22 mouse cellular contexts compared by ENCODE assay signal in the genomic region with DNA sequence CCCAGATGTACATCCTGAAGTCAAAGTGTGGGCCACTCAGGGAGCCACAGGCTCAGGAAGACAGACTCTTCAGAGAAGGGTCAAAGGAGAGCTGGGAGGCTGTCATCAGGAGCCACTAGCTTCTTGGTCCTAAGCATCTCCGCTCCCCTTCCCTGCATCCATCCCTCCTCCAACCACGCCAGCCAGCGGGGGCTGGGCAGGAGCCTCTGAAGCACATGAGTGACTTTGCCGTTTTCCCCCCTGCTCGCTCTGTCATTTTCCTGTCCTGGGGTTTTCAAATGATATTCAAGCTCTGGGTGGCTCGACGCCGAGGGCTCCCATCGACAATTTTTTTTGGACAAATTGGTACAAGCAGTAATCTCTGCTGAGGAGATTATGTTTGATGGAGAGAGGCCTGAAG. TPM values are rescaled to one million over a fixed set of nuclear protein-coding genes. Genes with fewer than 3 reads are reported as not detected.
A peak's percentile ranks its signal among the peaks of the same experiment; 100 is the strongest.
DNase-seq lines count a peak whose midpoint lies in the region; ATAC-seq and TF ChIP-seq lines count a peak whose summit lies in the region.
"Had no signal": no experiment of that assay in that cellular context is flagged by ENCODE, and none has a peak within 500 bp of the region (broad histone marks: within the 10 kb centered on the region; RNA-seq: fewer than 3 reads in every experiment).

No protein-coding gene starts in this region.

- H3K4me3 ChIP-seq in heart, adult 2 months, result no peak overlapping the region
- H3K4me3 ChIP-seq in hindbrain, embryonic 16.5 days (ENCODE audit: low read length), result no peak overlapping the region
- H3K4me3 ChIP-seq in hindbrain, embryonic 12.5 days, result no peak overlapping the region
- no peak overlapping the region for H3K4me3 ChIP-seq in hindbrain, postnatal 0 days (ENCODE audit: low read length)
- H3K4me3 ChIP-seq: embryonic facial prominence, embryonic 12.5 days; embryonic facial prominence, embryonic 15.5 days; forebrain, embryonic 13.5 days; heart, embryonic 12.5 days; heart, embryonic 15.5 days; hindbrain, embryonic 15.5 days had no signal

- no peaks in the 10 kb centered on the region for H3K36me3 ChIP-seq in heart, adult 2 months (ENCODE audit: control insufficient read depth, insufficient read depth, low read length)
- H3K36me3 ChIP-seq in hindbrain, embryonic 16.5 days (ENCODE audit: control insufficient read depth, insufficient read depth, low read length), result no peaks in the 10 kb centered on the region
- no peaks in the 10 kb centered on the region for H3K36me3 ChIP-seq in hindbrain, embryonic 12.5 days
- no peaks in the 10 kb centered on the region for H3K36me3 ChIP-seq in hindbrain, postnatal 0 days (ENCODE audit: insufficient read depth, low read length)
- H3K36me3 ChIP-seq: embryonic facial prominence, embryonic 12.5 days; embryonic facial prominence, embryonic 15.5 days; G1E; hindbrain, embryonic 15.5 days had no signal

- H3K9me3 ChIP-seq in hindbrain, embryonic 16.5 days (ENCODE audit: control insufficient read depth, low read length), result no peaks in the 10 kb centered on the region
- H3K9me3 ChIP-seq in hindbrain, embryonic 12.5 days (replicated peaks), result no peaks in the 10 kb centered on the region
- H3K9me3 ChIP-seq in hindbrain, postnatal 0 days (ENCODE audit: low read length), result no peaks in the 10 kb centered on the region
- H3K9me3 ChIP-seq: embryonic facial prominence, embryonic 12.5 days; embryonic facial prominence, embryonic 15.5 days; forebrain, embryonic 13.5 days; G1E; heart, embryonic 15.5 days; hindbrain, embryonic 15.5 days had no signal

- ATAC-seq in hindbrain, embryonic 16.5 days, result no peak
- no peak for ATAC-seq in hindbrain, embryonic 12.5 days (ENCODE audit: low FRiP score)
- ATAC-seq in hindbrain, postnatal 0 days, result no peak
- ATAC-seq: forebrain, embryonic 13.5 days; forebrain, embryonic 16.5 days; inflammation-experienced regulatory T-cells, adult 6 months; intestine, embryonic 16.5 days; Patski had no signal

- WGBS in heart, adult 2 months, result 91% methylated on average over 9 of the region's 9 CpGs
- 59% methylated on average over 9 of the region's 9 CpGs for WGBS in hindbrain, embryonic 16.5 days
- 75% methylated on average over 9 of the region's 9 CpGs for WGBS in hindbrain, embryonic 12.5 days
- WGBS in hindbrain, postnatal 0 days, result 64% methylated on average over 9 of the region's 9 CpGs

- H3K27ac ChIP-seq in heart, adult 2 months, result peak overlapping the region; percentile 70
- H3K27ac ChIP-seq in hindbrain, embryonic 16.5 days (ENCODE audit: low read depth, low read length), result no peak overlapping the region
- H3K27ac ChIP-seq in hindbrain, embryonic 12.5 days, result no peak overlapping the region
- 0 out of 2 replicates have a peak overlapping the region, but pooled peaks have one; percentile 15 for H3K27ac ChIP-seq in hindbrain, postnatal 0 days
- H3K27ac ChIP-seq: embryonic facial prominence, embryonic 12.5 days; embryonic facial prominence, embryonic 15.5 days; forebrain, embryonic 13.5 days; heart, embryonic 15.5 days; hindbrain, embryonic 15.5 days had no signal

- no peaks in the 10 kb centered on the region for H3K27me3 ChIP-seq in heart, adult 2 months (ENCODE audit: control insufficient read depth, insufficient read depth, low read length)
- H3K27me3 ChIP-seq in hindbrain, embryonic 16.5 days (replicated peaks; ENCODE audit: control insufficient read depth, insufficient read depth, low read length), result no peaks in the 10 kb centered on the region
- no peaks in the 10 kb centered on the region for H3K27me3 ChIP-seq in hindbrain, embryonic 12.5 days
- H3K27me3 ChIP-seq in hindbrain, postnatal 0 days (ENCODE audit: insufficient read depth, low read length), result no peaks in the 10 kb centered on the region
- H3K27me3 ChIP-seq: CH12.LX; embryonic facial prominence, embryonic 12.5 days; forebrain, embryonic 13.5 days; heart, embryonic 12.5 days; heart, embryonic 15.5 days; hindbrain, embryonic 15.5 days; Patski had no signal

- no peak for TF ChIP-seq POLR2A in heart, adult 2 months (IDR thresholded peaks at IDR 0.05; ENCODE audit: insufficient read depth, low read depth, low read length)

- H3K4me1 ChIP-seq in heart, adult 2 months (ENCODE audit: control insufficient read depth, insufficient read depth, low read length), result peaks cover 8% of the 10 kb centered on the region
- peaks cover 22% of the 10 kb centered on the region for H3K4me1 ChIP-seq in hindbrain, embryonic 16.5 days (ENCODE audit: control insufficient read depth, insufficient read depth, low read depth, low read length)
- H3K4me1 ChIP-seq in hindbrain, embryonic 12.5 days, result peaks cover 8% of the 10 kb centered on the region
- peaks cover 14% of the 10 kb centered on the region for H3K4me1 ChIP-seq in hindbrain, postnatal 0 days (ENCODE audit: insufficient read depth, low read length)

- intact Hi-C loops in heart, adult 2 months (cut with DNase I), result loop anchor here (2.0 to 5.0 kb wide), 2 partner anchors 37 to 93 kb away; no protein-coding TSS in a partner anchor

- no peak overlapping the region for H3K4me2 ChIP-seq in hindbrain, embryonic 16.5 days (ENCODE audit: low read length)
- H3K4me2 ChIP-seq in hindbrain, embryonic 12.5 days (replicated peaks), result no peak overlapping the region
- H3K4me2 ChIP-seq in hindbrain, postnatal 0 days (ENCODE audit: low read depth, low read length), result no peak overlapping the region
- H3K4me2 ChIP-seq: embryonic facial prominence, embryonic 12.5 days; embryonic facial prominence, embryonic 15.5 days; forebrain, embryonic 13.5 days; heart, embryonic 12.5 days; heart, embryonic 15.5 days; hindbrain, embryonic 15.5 days had no signal

- no peak for TF ChIP-seq EP300 in heart, adult 2 months (IDR thresholded peaks at IDR 0.05; ENCODE audit: insufficient read depth, low read depth, low read length)

- no peak overlapping the region for H3K9ac ChIP-seq in heart, adult 2 months (ENCODE audit: low read depth, low read length)
- H3K9ac ChIP-seq in hindbrain, embryonic 16.5 days (ENCODE audit: low read depth, low read length), result 0 out of 2 replicates have a peak overlapping the region, but pooled peaks have one; percentile 11
- no peak overlapping the region for H3K9ac ChIP-seq in hindbrain, embryonic 12.5 days
- no peak overlapping the region for H3K9ac ChIP-seq in hindbrain, postnatal 0 days (replicated peaks; ENCODE audit: low read length)
- H3K9ac ChIP-seq: embryonic facial prominence, embryonic 12.5 days; embryonic facial prominence, embryonic 15.5 days; forebrain, embryonic 13.5 days; heart, embryonic 12.5 days; heart, embryonic 15.5 days; hindbrain, embryonic 15.5 days had no signal

- peak; percentile 57 to 61 for DNase-seq in cerebellum, postnatal 10 days
- no peak for DNase-seq in cerebellum, postnatal 25 days
- DNase-seq in heart, adult 2 months, result no peak
- no peak for DNase-seq in heart, adult 9 months (ENCODE audit: low spot score in 2 of 2)
- no peak for DNase-seq in hindbrain, postnatal 0 days (ENCODE audit: low spot score)
- DNase-seq in thymus, postnatal 36 days, result no peak
- DNase-seq: gastrocnemius, postnatal 10 days; kidney, adult 18-20 months had no signal

- TF ChIP-seq CTCF in heart, adult 2 months (IDR thresholded peaks at IDR 0.05), result no peak
- TF ChIP-seq CTCF in hindbrain, postnatal 0 days (IDR thresholded peaks at IDR 0.05; ENCODE audit: low read depth), result no peak

- no peaks in the 10 kb centered on the region for H3K79me2 ChIP-seq in heart, adult 2 months (replicated peaks; ENCODE audit: control insufficient read depth, insufficient read depth, low read length)

RNA-seq across cellular contexts. Expression of gene Selenon, which starts 37.8 kb away (rescaled TPM):
- 10 to 100 TPM; 18.6 to 19.9 TPM for total RNA-seq in heart, adult 2 months (2021)
- 22.5 and 23.6 TPM in 2 replicates for polyA plus RNA-seq in heart, adult 2 months (2012; rRNA removed)
- 6.7 and 7.0 TPM in 2 replicates for polyA plus RNA-seq in hindbrain, embryonic 16.5 days (2015; fragmentation: Nextera tagmentation; extraction: Ambion mirVana)
- 36.7 and 42.8 TPM in 2 replicates for polyA plus RNA-seq in hindbrain, embryonic 12.5 days (2016; fragmentation: Nextera tagmentation; extraction: Ambion mirVana)
- total RNA-seq in hindbrain, postnatal 0 days (2014; rRNA removed), result 30.4 and 32.7 TPM in 2 replicates
- 10.0 and 11.3 TPM in 2 replicates for polyA plus RNA-seq in hindbrain, postnatal 0 days (2015; fragmentation: Nextera tagmentation; extraction: Ambion mirVana)
- polyA plus RNA-seq: G1E had no signal

RNA-seq across cellular contexts. Expression of gene Mtfr1l, which starts 54.6 kb away (rescaled TPM):
- 100 to 1,000 TPM; 170 to 191 TPM for total RNA-seq in heart, adult 2 months (2021)
- polyA plus RNA-seq in heart, adult 2 months (2012; rRNA removed), result 196 and 278 TPM in 2 replicates
- polyA plus RNA-seq in hindbrain, embryonic 16.5 days (2015; fragmentation: Nextera tagmentation; extraction: Ambion mirVana), result 176 and 182 TPM in 2 replicates
- polyA plus RNA-seq in hindbrain, embryonic 12.5 days (2016; fragmentation: Nextera tagmentation; extraction: Ambion mirVana), result 137 and 140 TPM in 2 replicates
- 133 and 146 TPM in 2 replicates for total RNA-seq in hindbrain, postnatal 0 days (2014; rRNA removed)
- 177 and 182 TPM in 2 replicates for polyA plus RNA-seq in hindbrain, postnatal 0 days (2015; fragmentation: Nextera tagmentation; extraction: Ambion mirVana)

Comparison
In these comparisons a context has a peak if more than half of its experiments do, and no peak if none do; other contexts are left out.
1. DNase-seq: peak in cerebellum, postnatal 10 days (2 of 2); none in cerebellum, postnatal 25 days (0 of 2), heart, adult 2 months (0 of 2), heart, adult 9 months (0 of 2), hindbrain, postnatal 0 days (single experiment) and thymus, postnatal 36 days (0 of 2).
2. H3K27ac ChIP-seq: peak in heart, adult 2 months (single experiment) and hindbrain, postnatal 0 days (single experiment); none in hindbrain, embryonic 16.5 days (single experiment) and hindbrain, embryonic 12.5 days (single experiment).